Mouse (Mus musculus) mouse trophoblast stem cell (cell line): ENCODE measurements around the gene Ackr3.

Experiments used
- in situ Hi-C, 2 experiments: fragments of 300-500 bp; cut with MseI, MboI; formaldehyde crosslinking; loops; 2 replicates in 1 of 2; 3 replicates in 1 of 2; pipeline ENCODE4 v1.15.1; 2025

The Ackr3 gene

DNA sequence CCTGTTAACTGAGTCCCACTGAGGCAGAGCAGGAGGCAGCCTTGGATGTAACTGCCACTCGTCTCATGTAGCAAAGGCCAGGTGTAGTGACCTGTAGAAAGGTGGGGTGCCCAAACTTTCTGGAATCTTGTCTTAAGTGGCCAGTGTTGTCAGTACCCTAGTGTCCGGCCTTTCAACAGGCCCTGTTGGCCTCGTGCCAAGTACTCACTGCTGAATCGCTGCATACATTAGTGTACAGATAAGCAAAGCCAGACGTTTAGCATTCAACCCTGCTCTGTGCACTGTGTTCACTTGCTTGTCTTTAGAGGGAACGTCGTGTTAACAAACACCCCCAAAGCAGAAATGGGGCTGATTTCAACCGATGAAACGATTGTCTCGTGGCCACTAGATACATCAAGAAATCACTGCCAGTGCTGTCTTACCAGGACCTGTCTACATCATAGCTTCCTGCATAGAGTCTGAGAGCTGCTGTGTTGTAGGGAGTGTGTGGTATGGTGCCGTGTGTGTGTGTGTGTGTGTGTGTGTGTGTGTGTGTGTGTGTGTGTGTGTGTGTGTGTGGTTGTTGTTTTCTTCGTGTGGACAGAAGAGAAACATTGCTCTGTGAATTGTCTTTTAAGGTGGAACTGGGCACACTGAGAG is 24.0 kb downstream of the Ackr3 start:
- in situ Hi-C loops, result no loop called here

DNA sequence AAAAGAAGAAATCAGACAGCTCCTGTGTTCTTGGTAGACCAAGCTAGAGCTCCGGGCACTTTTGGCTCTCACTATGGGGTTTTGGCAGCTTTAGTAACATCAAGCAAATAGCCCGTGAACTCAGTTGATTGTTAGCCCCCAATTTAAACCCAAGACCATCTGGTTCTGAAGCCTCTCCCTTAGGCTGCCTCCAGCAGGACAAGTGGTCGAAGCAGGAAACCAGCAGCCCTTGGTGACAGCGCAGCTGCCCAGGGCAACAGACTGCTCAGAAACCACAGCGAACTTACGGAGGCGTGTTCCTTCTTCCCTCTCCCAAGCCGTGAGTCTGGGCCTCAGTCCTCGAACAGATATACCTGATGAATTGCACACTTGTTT is 24.5 kb downstream of the Ackr3 start:
- in situ Hi-C loops, result no loop called here

DNA sequence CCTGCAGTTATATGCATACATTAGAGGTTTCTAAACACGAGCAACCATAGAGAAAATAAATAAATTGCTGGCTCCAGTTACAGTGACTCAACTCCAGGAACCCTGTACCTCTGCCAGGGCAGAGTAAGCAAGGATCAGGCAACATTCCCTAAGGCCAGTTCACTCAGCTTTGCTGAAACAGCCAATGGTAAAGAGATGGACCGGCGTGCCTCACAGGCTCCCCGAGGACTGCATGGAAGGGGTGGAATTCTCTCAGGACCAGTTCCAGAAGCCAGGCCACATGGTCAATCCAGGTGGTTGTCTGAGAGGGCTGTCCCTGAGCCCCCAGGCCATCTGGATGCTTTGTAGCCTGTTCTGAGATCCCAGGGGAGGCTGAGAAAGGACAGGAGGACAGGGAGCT is 26.8 kb downstream of the Ackr3 start:
- in situ Hi-C loops, result no loop called here

DNA sequence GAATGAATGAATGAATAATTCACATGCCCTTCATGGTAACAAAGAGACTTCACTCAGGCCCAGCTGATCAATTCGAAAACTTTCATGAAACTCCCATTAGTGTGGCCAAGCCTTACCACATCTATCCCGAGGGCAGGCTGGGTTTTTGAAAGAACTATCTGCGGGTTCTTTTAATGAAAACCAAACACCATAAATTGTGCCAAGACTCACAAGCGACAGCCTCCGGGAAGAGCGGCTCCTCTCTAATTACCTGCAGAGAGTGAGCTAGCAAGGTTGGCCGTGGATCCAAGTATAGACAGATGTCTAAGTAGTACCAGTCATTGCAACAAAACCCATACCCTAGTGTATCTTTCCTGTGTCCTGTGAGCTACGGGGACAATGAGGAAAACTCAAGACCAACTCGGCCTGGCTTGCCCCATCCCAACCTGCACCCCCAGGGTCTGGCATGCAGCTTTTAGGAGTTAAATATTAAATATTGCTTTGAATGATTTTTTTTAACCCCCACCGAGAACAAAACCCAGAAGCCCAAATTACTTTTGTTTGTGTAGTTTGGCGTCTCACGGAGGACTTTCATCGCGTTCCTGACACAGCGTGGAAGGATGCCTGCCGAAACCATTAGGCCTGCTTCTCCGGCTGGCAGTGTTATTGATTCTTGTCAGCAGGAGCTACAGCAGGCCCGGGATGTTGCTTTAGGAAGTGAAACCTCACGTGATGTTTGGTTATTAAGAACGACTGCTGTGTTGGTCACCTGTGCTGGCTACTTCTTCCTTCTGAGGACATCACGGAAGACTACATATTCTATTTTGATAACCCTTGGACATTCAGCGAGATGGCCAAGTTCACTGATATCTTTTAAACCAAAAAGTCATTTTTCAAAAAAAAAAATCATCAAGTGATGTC is 28.1 kb downstream of the Ackr3 start:
- in situ Hi-C loops, result no loop called here

DNA sequence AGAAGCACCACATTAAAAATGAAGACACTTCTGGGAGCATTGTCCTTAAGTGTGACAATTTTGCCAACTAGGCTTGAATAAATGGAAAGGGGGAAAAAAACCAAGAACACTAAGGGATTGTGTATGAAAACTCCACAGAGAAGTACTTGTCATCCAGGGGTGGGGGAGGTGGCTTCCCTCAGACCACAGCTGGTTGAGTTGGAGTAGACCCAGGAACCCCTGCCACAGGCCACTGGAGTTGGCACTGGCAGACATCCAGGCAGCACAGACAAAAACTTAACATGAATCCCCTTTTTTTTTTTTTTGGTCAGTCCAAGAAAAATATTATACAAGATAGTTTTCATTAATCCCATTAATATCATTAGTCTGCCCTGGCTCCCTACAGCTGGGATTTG is 28.7 kb downstream of the Ackr3 start:
- in situ Hi-C loops, result no loop called here

DNA sequence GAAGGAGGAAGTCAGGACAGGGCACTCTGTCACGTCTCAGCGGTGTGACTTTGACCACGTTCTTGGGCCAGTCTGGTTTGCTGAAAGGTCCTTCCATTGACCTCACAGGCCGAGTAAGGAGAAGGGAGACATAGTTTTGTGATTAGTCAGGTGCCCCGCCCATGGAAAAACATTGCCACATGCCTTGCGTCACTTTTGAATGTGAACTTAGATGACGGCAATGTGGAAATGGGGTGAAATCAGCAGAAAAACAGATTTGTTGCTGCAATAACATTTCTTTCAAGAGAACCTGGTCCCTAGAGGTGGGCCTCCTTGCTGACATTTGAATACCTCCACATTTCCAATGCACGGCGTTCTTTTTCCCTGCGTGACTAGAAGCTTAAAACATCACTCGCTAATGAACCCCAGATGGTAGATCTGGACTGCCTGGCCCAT is 30.9 kb downstream of the Ackr3 start:
- in situ Hi-C loops, result no loop called here

DNA sequence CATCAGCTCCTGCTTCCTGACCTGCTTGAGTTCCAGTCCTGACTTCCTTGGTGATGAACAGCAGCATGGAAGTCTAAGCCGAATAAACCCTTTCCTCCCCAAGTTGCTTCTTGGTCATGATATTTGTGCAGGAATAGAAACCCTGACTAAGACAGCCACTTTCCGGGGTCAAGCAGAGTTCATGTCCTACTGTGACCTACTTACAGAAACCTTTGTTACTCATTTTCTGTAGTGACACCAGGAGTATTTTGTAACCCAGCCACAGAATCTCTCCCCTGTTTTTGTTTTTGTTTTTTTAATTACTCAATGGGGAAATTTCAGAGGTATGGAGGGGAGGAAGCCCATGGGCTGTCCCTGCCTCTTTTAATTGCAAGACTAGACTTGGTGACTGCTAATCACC is 32.9 kb downstream of the Ackr3 start:
- in situ Hi-C loops, result no loop called here

DNA sequence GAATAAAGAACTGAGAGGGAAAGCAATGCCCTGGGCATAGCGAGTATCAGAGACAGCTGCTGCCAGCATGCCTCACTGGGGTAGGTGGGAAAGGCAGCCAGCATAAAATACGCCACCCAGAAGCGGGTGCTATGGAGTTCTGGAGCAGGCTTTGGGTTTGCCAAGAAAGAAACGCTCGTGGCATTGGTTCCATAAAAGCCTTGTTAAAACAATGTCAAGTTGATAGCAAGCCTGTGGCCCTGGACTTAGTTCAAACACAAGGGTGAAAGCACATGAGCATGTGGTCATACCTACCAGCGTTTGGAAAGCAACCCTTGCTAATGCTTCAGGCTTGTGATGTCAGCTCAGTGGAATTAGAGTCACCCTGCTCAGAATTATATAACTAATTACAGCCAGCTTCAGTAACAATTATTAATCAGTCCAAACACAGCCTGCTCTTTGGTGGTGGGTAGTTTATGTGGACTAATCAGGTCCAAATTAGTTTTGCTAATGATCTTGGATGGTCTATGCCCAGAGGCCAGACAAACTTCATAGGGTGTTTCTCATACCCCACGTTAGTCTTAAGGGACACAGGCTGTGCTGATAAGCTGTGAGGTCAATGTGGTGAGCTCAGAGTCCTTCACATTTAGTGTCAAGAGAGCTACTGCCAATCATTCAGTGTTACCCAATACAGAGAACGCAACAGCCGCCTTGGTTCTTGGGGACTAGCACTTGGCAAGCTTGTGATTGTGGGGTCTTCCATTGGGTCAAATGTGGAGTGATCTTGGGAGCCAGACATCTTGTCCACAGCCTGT is 34.5 kb downstream of the Ackr3 start:
- in situ Hi-C loops, result no loop called here

DNA sequence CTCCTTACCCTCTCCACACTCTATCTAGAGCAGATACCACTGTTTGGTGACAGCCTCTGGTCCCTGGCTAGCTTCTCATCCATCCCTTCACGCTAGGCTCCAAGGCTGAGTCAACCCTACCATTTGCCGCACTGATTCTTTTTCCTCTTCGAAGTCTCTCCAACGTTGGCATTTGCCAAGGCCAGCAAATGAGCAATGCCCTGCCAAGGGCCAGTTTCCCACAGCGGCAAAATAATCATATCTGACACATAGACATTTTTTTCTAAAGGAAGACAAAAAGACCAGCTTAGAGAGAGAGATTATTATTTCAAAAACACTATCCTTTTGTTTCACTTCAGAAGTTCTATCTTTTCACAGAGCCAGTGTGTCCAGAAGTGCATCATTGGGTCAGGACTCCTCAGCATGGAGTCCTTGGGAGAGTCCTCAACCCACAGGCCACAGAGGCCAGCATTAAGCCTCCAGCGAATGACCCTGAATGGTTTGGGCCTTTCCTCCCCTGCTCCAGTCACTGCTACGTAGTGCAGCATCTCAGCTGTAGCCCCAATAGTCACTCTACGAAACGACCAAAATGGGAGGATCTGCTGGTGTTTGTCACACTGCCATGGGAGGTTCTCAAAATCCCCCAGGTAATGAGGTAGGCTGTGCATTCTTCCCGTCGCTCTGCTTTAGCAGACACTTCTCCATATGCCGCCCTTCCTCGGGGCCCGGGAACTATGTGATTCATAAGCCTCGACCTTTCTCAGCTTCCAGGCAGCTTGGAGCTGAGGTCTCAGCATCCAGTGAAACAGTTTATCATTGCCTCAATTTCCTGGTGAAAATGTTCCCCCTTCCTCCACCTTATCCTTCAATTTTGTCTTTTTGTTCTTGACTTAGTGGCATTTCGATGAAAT is 35.8 kb downstream of the Ackr3 start:
- in situ Hi-C loops, result no loop called here

DNA sequence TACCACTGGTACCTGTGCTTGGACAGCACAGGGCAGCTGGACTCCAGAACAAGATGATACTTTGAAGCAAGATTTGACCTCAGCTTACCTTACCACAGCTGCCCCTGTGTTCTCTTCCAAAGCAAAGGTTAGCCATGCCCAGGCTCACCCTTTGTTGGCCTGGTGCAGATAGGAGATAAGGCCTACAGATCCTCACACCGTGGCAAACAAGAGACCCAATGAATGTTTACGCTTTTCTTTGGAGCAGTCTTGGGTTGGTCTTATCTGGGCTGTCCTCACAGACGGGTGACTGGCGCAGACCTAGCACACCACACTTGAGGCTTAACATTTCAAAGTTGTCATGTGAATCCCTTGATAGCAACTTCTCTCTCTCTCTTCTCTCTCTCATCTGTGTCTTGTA is 36.5 kb downstream of the Ackr3 start:
- in situ Hi-C loops, result no loop called here

DNA sequence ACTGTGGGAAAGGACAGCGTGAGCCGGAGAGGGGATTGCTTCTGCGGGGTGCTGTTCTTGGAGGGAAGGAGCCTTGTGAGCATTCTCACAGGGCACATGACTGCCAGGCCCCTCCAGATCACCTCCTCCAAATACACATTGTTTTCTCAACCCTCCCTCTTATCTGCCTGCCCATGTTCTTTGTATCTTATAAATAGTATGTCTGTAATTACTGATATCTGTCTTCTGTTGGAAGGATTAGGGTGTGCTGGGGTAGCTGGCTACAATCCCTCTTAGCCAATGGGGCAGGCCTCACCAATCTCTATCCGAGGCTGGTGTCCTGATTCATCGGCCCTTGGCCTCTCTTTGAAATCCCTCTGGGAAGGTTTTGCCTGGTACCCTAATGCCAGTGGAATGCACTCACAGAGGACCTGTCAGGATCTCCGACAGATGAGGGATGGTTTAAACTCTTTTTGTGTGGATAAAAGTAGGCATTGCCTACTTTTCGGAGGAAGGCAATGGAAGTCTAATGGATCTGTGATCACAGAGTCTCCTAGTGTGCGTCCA is 38.7 kb downstream of the Ackr3 start:
- in situ Hi-C loops, result no loop called here

DNA sequence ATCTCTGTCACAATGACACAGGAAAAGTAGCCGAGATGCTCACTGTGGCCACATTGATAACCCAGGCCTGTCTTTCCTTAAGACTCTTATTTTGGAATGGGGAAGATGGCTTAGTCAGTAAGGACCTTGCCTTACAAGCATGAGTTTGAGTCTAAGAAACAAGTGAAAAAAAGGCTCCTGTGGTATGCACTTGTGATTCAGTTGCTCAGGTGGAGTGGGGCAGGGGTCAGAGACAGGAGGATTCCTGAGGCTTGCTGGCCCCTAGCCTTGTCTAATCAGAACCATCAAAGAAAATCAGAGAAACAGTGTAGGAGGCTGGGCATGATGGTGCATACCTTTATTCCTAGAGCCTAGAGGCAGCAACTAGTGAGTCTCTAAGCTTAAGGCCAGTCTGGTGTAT is 40.8 kb downstream of the Ackr3 start:
- in situ Hi-C loops, result no loop called here

DNA sequence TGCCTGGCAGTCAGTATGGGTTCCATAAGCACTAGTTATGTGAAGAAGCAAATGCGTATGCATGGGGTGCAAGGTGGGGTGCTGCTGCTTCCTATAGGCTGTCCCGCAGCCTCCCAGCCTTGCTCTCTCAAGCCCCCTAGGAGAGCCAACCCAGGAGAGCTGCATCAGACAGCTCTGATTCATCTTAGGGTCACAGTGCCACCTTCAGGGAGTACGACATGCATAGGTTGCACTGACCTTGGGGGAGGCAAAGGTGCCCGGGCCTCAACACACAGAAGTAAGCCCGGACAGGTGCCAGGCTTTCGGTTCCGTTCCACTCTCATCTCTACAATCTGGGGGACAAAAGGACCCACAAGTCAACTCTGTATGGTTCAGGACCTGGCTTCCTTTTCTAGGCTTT is 41.8 kb downstream of the Ackr3 start:
- in situ Hi-C loops, result no loop called here

DNA sequence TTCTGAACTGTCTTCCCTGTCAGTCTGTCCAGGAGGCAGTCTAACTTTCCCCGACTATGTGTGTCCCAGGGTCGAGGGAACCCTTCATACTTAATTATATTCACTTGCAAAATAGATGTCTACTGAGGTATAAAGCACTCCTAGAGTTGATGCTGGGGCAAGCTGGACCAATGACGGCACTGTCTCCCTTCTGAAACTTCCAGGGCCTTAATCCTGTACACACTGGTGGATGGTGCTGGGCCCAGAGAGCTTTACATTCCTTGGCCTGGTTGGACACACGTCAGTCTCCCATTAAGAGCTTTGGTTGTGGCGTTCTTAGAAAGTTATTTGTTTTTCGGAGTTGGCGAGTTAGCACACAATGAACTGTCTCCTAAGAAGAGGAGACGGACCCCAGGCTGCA is 42.3 kb downstream of the Ackr3 start:
- in situ Hi-C loops, result no loop called here

DNA sequence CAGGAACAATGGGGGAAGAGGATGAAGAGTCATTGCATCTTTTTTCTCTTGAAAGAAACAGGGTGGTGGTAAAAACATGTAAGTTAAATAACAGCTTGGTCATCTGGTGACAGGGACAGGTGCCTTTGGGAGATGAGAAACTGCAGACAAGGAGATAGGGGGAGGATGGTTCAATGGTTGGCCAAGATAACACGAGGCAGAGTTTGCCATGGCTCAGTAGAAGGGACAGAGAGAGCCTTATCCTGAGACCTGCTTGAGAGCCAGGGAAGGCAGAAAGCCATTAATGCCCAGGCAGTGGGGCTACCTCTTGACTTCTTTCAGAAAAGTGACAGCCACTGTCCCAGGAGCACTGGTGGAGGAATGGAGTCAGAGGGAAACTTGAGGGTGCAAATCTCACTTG is 43.0 kb downstream of the Ackr3 start:
- in situ Hi-C loops, result no loop called here

DNA sequence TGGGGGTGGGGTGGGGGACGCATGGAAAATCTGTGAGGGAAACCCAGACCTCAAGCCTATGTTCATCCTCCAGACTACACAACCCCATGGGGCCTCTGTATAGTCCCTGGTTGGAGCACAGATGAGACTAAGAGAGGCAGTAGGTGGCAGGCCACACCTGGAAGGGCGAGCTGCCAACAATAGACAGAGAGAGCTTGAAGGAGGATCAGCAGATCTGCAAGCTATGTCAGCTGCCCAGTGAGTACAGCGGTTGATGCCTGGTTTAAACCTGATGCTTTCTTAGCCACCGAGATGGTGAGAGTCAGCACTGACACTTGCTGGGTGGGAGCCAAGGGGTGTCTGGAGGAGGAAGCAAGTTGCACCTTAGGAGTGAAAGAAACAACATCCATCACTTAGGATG is 43.5 kb downstream of the Ackr3 start:
- in situ Hi-C loops, result no loop called here

DNA sequence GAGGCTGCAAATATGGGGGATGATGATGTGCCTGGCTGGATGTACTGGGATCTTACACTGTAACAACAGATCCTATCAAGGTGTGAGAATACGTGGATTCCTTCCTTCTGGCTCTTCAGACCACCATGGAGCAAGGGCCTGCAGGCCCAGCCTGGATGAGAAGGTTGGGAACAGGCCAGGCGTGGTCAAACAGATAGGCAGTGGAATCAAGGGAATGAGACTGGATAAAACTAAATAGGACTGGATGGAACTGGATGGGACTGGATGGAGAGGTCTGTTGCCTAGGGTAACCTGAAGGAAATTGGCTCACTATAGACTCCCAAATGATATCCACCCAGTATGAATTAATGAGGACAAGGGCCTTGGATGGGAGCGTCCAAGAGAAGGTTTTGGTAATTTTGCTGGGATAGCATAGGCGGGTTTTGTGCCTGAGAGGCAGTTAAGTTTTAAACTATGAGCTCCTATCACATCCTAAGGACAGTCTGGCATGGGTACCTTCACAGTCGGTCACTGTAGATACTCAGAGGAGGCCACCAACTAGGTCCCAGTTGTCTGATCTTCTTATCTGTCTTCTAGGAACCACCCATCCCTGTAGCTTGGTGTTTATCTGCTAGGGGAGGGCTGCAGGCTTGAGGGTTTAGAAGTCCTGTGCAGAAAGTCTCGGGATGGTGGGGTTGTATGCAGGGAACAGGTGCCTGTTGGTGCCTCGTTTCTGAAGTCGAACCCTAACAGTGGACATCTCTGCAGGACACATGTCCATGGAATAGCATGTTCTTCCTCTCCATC is 44.2 kb downstream of the Ackr3 start:
- in situ Hi-C loops, result no loop called here

DNA sequence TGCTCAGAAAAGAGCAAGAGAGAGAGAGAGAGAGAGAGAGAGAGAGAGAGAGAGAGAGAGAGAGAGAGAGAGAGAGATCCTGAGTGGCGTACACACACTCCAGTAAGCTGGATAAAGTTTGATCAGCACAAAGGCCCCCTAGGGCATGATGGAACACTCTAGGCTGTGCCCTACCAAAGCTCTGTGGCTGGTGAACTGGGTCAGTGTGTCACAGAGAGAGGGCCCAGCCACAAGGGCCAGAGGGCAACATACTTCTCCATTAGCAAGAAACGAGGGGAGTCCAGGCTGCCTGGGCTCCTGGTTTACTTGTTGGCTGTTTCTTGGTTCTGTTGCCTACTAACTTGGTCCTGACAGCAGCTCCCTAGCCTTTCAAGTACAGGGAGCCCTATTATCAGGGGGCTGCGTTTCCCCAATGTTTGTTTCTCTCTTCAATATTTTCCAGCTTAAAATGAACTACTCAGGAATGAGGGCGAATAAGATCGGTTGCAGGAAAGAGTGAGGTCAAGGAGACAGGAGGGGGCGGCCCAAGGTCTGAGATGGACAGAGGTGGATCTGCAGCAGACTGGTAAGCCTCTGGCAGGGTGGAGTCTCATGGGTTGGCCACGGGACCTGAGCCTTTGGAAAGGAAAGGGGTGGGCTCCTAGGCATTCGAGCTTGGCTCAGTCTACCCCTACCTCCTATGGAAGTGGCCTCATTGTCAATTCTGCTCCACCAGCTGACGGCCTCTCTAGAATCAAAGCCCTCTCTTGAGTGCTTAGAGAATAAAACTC is 45.4 kb downstream of the Ackr3 start:
- in situ Hi-C loops, result no loop called here

DNA sequence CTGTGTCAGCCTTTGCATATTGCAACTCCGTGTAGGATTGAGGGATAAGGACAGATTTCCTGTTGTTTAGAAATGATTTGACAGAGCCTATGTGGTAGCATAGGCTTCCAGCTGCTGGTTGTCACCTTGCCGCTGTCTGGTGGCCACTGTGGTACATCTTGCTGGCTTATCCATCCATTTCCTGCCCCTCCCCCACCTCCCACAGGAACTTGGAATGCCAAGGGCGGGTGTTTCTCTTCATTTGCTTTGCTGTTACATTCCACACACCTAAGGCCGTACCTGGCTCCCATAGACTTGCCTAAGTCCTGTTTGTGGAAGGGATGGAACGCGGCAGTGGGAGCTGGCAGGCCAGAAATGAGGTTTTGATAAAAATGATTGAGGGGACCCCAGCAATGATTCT is 46.6 kb downstream of the Ackr3 start:
- in situ Hi-C loops, result no loop called here

DNA sequence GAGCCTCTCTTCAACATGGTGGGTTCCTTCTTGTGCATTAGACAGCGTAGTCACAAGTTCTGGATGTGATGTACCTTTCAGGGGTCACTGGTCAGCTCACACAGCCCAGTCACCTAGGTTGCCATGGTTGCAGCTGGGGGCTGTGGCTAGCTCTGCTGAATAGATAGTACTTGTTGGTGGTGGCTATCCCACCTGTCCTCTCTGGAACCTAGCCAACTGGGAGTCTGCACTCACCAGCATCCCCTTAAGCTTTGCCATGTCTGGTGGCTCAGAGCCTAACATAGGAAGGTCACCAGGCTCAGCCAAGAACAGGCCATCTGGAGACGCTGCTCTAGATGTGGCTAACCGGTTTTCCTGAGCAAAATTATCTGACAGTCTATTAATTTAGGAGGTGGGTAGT is 47.4 kb downstream of the Ackr3 start:
- in situ Hi-C loops, result no loop called here
